Mouse (Mus musculus): ENCODE results near the gene Cdhr4. TPM values are rescaled to one million over a fixed set of nuclear protein-coding genes. Genes with fewer than 3 reads are reported as not detected.
A peak's percentile ranks its signal among the peaks of the same experiment; 100 is the strongest.
"Not testable (repeated sequence)": the region's sequence is repeated elsewhere in the genome, so short reads cannot be mapped to it uniquely, and the experiment has no call there.

Gene Cdhr4
- total RNA-seq, 2 experiments from 2014 or later, result 2.0 TPM

- intact Hi-C loops (cut with DNase I), result no loop called here
- no peak for DNase-seq
Measured at GRCm38 (mm10) chr9:108002778-108003530, 10.7 kb downstream of the Cdhr4 start.

DNA sequence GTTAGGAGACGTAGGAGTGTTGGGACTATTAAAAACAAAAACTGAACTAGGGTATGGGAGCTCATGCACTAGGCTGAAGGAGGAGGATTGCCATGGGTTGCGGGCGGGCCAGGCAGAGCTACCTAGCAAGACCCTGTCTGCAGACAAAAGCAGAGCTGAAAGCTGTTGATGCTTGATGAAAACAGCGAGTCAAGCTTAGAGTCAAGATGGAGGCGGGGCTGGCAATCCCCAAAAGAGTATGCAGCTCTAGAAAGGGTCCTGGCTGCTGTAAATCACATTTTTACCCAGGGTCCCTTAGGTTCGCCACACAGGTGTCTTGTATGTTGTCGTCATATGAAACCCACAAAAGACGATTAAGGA is 11.2 kb downstream of the Cdhr4 start:
- peak; percentile 31 to 38 for DNase-seq
- intact Hi-C loops (cut with DNase I), result no loop called here

DNA sequence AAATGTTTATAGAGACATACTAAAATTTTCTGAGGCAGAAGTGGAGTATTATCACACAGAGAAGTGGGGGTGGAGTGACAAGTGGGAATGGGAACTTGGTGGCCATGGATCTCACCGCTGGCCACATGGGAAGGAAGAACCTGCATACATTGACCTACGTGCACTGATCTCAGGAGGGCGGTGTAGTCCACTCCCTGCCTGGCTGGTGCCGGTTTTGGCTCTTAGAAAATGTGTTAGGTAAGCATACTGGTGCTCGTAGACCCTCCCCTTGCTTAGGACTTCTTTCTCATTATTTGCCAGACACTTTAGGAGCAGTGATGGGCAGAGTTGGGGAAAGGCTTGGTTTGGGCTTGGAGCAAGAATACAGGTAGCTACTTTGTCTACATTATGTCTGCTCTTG is 15.7 kb downstream of the Cdhr4 start:
- DNase-seq, result no peak
- intact Hi-C loops (cut with DNase I), result no loop called here

GRCm38 (mm10) chr9:108010385-108010784 is 18.1 kb downstream of the Cdhr4 start:
- DNase-seq, result no peak
- intact Hi-C loops (cut with DNase I), result no loop called here

DNA sequence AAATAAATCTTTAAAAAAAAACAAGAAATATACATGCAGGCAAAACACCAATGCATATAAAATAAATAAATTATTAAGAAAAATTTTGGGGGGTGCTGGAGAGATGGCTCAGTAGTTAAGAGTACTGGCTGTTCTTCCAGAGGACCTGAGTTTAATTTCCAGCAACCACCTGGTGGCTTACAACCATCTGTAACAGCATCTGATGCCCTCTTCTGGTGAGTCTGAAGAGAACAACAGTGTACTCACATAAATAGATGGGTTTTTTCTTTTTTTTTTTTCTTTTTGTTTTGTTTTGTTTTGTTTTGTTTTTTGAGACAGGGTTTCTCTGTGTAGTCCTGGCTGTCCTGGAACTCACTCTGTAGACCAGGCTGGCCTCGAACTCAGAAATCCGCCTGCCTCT is 21.3 kb downstream of the Cdhr4 start:
- DNase-seq; intact Hi-C loops (cut with DNase I): not testable (repeated sequence)

DNA sequence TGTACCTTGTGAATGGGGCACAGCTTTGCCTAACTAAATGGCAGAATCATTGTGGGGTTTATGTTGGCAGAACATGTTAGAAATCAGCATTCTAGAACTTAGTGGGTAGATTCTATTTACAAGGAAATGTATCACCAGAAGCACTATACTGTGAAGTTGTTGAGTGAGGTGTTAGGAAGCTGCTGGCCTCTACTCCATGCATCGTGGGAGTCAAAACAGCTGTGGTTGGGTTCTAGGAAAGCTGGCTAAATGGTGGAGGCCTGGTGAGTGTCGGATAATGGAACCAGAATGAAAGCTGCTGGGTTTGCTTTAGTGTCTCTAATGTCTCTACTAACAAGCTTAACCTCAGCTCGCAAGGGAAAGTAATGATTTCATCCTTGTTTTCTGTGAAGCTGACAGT is 24.8 kb downstream of the Cdhr4 start:
- no peak for DNase-seq
- intact Hi-C loops (cut with DNase I), result no loop called here

DNA sequence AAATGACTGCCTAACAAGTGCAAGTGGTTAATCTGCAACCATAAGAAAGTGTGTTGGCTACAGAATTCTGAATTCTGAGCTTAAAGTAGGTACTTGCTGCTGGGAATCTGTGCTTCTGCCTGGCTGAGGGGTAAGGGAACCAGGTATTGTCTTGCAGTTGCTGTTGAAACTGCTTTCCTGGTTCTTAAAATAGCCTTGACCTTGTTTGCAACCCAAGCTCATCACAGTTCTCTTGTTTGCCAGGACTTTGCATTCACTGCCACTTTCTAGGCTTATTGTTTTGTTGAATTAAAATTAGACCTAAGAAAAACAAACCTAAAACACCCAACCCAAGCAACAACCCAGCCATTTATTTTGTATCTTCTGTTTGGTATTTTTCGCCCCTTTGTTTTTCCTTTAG is 28.4 kb downstream of the Cdhr4 start:
- peak; percentile 22 to 28 for DNase-seq
- intact Hi-C loops (cut with DNase I), result no loop called here

DNA sequence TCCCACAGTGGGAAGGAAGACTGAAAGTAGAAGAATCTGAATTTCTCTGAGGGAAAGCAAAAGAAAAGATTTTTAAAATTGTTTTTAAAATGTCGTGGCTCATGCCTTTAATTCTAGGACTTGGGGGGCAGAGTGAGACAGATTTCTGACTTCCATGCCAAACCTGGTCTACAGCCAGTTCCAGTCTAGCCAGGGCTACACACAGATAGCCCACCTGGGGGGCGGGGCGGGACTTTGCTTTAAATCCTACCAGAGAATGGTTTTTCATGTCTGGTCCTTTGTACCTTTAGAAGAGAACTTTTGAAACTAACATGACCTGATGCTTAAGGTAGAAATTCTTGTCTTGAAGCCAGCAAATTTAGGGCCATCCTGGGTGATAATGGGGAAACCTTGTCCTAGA is 30.9 kb downstream of the Cdhr4 start:
- DNase-seq, result no peak
- intact Hi-C loops (cut with DNase I), result no loop called here

- intact Hi-C loops (cut with DNase I), result no loop called here
- no peak for DNase-seq
Measured at GRCm38 (mm10) chr9:108026584-108026983, 34.3 kb downstream of the Cdhr4 start.

- intact Hi-C loops (cut with DNase I), result no loop called here
- no peak for DNase-seq
Measured at GRCm38 (mm10) chr9:108027867-108028266, 35.6 kb downstream of the Cdhr4 start.

DNA sequence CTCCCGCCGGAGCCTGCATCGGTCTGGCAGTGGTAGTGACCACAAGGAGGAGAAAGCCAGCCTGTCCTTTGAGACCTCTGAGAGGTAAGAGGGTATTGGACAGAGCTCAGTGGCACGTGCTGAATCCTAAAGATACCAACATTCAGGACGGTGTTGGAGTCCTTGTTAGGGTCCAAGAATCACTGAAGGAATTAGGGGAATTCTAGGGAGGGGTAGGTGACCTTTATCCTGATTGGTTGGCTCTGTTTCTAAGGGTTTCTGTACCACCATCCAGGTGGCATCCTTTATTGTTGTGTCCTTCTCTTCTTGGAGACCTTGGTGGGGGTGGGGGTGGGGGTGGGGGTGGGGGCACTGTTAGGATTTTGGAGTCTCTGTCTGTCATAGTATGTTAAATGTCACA is 39.8 kb downstream of the Cdhr4 start:
- no peak for DNase-seq
- intact Hi-C loops (cut with DNase I), result no loop called here

DNA sequence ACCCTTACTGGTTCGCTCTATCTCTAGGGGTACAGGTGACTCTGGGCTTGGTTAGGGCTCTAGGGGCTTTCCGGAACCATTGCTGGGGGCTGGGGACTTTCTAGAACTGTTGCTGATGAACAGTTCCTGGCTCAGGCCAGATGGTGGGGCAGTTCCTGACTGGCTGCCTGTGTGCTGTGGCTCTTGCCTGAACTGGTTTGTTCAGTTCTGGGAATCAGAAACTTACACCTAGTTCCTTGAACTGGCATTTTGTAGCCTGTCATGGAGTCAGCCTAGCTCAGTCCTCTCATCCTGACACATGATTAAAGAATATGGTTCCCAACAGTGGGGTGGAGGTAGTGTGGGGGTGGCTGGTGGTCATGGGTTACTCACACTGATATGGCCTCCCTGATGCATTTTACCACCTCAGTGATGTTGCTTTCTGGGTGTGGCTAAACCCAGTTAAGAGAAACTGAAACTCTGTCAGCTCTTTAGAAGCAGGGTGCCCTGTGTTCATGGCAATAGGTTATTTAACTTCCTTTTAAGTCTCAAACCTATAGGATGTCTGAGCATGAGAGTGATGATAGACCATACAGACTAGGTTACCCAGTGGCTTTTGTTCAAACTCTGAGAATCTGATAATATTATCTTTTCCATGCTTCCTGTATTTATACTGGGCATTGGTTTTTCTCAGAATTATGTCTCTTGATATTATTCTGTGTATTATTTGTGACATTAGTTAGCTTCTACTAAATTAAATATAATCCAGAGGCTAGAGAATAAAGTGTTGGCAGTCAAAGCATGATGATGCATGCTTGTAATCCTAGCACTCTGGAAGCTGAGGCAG is 43.2 kb downstream of the Cdhr4 start:
- intact Hi-C loops (cut with DNase I), result no loop called here
- DNase-seq, result no peak

DNA sequence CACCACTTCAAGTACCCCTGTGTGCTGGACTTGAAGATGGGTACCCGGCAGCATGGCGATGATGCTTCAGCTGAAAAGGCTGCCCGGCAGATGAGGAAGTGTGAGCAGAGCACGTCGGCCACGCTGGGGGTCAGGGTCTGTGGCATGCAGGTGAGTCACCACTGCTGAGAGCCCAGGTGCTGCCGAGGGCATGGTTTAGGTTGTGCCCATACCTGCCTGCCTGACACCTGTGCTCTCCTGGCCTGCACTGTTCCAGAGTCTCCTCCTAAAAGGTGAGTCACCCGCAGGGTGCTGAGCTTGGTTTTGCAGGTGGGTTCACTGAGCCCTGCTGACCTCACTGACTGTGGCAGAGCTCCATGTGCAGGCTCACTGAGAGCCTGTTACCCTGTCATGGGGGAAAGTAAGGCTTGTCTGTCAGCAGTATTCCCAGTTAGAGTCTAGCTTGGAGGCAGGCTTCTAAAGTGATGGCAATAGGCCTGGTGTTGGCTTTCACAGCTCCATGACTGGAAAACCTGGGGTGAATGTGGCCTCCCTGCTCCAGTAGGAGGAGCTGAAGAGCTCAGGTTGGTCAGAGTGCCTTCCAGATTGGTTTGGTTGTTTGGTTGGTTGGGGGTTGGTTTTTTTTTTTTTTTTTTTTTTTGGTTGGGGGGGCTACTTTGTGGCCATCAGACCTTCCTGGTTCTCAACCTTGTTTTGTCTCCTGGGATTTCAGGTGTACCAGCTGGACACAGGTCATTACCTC is 52.6 kb downstream of the Cdhr4 start:
- no peak for DNase-seq

GRCm38 (mm10) chr9:108046582-108046981 is 54.3 kb downstream of the Cdhr4 start:
- DNase-seq, result no peak
- intact Hi-C loops (cut with DNase I), result no loop called here

More for the DNA sequence above, 52.6 kb downstream of the Cdhr4 start:
- intact Hi-C loops (cut with DNase I), result no loop called here

- DNase-seq, result no peak
- intact Hi-C loops (cut with DNase I), result no loop called here
Measured at GRCm38 (mm10) chr9:108047601-108048565, 55.6 kb downstream of the Cdhr4 start.

- intact Hi-C loops (cut with DNase I), result no loop called here
- peak in 1 of 2 experiments; percentile 50 for DNase-seq
Measured at GRCm38 (mm10) chr9:108048566-108048955, 56.3 kb downstream of the Cdhr4 start.

DNA sequence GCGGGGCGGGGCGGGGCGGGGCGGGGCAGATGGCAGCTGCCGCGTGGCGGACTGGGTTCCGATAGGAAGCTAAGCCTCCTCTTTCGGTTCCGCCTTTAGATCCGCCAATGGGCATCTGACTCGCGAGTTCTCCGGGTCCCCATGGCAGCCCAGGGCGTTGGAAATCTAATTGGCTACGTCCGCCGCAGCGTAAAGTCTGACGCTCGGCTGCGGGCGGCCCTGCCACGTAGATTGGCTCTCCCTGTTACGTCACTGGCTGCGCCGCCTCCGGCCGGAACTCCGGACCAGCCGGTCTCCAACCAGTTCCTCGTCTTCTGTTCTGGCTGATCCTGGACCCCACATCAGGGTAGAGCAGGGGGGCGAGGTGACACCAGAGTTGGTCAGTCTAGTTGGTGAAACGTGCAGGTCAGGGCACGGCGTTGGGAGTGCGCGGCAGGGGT is 56.7 kb downstream of the Cdhr4 start, which contains the start of gene Gmppb:
TSS of gene Gmppb (plus strand) at position 227 of the 440 bp plus-strand sequence.
- DNase-seq, result peak; percentile 97 to 98
- intact Hi-C loops (cut with DNase I), result loop anchor here (1.0 kb wide), 1 partner anchor 85 kb away; no protein-coding TSS in a partner anchor

Data from heart, postnatal 10 days (tissue).